Mouse (Mus musculus): ENCODE measurements around the gene Rnf135. TPM values are rescaled to one million over a fixed set of nuclear protein-coding genes. Genes with fewer than 3 reads are reported as not detected.
"Not testable (repeated sequence)": the region's sequence is repeated elsewhere in the genome, so short reads cannot be mapped to it uniquely, and the experiment has no call there.

Gene Rnf135
- 7.7 and 8.2 TPM in 2 replicates for polyA plus RNA-seq (2015; fragmentation: Nextera tagmentation; extraction: Ambion mirVana)

GRCm38 (mm10) chr11:80183705-80184255 is at the start of gene Rnf135:
Gene Rnf135 (plus strand): TSS chr11:80183851.
- peak; percentile 55 for DNase-seq (ENCODE audit: low spot score)

DNA sequence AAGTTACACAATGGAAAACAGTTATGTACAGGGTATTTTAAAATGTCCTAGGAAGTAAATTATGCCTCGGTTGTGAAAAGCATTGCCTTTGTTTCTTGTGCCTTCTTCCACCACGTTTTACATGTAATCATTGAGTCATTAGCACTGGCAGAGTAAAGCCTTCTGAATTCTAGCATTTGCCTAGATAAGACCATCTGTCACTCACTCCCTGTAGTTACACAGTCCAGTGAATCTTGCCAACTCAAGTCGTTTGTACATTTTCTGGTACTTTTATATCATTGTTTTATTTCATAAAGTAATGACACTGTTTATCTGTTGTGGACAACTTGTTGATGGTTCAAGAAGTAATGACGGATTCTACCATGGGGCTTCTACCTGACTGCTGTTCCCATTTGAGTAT is 48.9 kb upstream of the Rnf135 start:
- no peak for DNase-seq (ENCODE audit: low spot score)

GRCm38 (mm10) chr11:80135954-80136683 is 47.5 kb upstream of the Rnf135 start:
- peak; percentile 83 for DNase-seq (ENCODE audit: low spot score)

DNA sequence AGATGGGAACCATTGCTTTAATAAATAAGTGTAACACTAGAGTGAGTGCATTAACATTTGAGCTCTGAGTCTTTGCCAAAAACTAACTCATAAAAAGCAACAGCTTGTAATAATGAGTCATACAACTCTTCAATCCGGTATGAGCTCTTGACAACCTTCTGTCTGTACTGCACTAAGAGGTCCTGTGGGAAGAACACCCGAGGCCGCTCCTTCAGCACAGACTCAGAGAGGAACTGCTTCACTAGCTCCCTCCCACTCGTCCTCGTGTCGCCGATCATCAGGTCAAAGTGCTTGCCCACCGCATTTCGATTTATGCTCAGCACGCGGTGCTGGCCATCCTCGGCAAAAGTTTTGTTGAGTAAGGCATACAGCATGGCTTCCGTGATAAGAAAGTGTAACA is 46.9 kb upstream of the Rnf135 start:
- no peak for DNase-seq (ENCODE audit: low spot score)

DNA sequence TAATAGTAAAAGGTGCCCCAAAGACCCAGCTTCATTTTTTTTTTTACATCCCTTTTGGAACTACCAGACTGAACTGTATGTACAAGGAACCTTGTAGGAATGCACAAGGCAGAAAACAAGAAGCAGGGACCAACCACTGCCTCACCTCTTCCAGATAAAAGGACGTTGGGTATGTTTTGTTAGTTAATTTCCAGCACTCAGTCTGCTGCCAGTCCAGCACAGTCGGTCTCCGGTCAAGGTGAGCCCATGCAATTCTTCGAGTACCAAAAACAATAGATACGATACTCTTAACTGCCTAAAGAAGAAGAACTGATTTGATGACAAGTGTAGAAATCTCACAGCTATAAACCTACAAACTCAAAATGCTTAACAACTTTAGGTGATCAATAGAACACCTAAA is 45.9 kb upstream of the Rnf135 start:
- DNase-seq (ENCODE audit: low spot score) = no peak

DNA sequence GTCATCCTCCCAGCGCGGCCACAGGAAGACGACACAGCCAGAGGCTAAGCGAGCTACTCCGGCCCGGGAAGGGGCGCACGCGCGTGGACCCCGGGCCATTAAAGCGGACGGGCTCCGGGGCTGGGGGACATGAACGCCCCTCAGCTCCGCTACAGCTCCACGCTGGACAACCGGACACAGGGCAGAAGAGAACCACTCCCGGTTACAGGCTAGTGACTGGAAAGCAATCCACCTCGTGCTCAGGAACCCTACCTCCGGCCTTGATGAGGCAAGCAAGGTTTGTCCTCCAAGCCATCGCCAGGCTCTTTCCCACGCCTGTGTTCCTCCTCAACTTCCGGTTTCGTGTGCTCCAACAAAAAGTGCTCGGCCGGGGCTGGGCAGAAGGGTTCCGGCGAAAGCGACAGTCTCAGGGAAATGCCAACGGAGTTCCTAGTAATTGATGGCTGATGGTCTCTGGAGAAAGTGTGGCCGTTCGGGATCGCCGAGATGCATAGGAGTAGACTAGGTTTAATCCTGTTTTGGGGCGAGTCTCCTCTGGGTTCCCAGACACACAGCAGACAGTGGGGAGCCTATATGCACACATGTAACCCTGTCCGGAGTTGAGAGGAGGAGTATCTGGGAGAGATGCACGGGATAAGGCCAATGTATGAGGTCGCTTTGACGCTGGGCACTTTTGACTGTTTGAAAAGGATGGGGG is 41.7 kb upstream of the Rnf135 start, which contains the start of gene Tefm:
Gene Tefm (minus strand): TSS at position 351 of the 697 bp plus-strand sequence.
- peak; percentile 81 for DNase-seq (ENCODE audit: low spot score)

DNA sequence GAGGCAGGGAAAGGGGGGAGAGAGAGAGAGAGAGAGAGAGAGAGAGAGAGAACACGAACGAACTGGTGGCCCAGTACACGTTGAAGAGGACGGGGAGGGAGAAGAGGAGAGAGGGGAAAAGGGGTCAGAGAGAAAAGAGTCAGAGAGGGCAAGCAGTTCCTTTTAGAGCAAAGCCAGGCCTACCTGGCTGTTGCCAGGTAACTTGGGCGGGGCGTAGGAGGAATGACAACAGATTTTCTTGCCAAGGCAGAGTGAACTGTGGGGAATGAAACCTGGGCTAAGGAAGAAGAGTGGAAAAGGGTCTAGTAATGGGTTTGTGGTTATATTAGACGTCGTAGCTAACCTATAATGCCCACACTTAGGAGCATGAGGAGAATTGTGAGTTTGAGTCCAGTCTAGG is 40.8 kb upstream of the Rnf135 start:
- DNase-seq (ENCODE audit: low spot score) = no peak

- DNase-seq (ENCODE audit: low spot score) = peak; percentile 31
Measured at GRCm38 (mm10) chr11:80145787-80146275, 37.8 kb upstream of the Rnf135 start.

DNA sequence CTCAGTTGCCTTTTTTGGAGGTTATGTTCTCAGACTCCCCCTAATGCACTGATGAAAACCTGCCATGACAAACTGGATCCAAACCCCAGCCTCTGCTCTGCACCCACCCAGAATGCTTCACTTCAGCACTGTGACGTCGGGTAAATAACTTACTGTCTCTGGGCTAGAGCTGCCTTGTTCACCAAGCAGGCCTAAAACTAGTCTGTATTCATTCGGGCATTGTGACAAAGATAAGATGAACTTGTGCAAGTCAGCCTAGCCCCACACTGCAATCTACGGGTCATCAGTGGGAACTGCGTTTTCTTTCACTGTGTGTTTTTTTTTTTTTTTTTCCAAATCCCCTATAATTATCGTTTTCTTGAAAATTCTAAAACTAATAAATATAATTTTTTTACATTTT is 35.9 kb upstream of the Rnf135 start:
- peak; percentile 41 for DNase-seq (ENCODE audit: low spot score)

- no peak for DNase-seq (ENCODE audit: low spot score)
Measured at GRCm38 (mm10) chr11:80148313-80148712, 35.3 kb upstream of the Rnf135 start.

- not testable (repeated sequence) for DNase-seq (ENCODE audit: low spot score)
Measured at GRCm38 (mm10) chr11:80148974-80149373, 34.7 kb upstream of the Rnf135 start.

GRCm38 (mm10) chr11:80149412-80150023 is 34.1 kb upstream of the Rnf135 start:
- no peak for DNase-seq (ENCODE audit: low spot score)

DNA sequence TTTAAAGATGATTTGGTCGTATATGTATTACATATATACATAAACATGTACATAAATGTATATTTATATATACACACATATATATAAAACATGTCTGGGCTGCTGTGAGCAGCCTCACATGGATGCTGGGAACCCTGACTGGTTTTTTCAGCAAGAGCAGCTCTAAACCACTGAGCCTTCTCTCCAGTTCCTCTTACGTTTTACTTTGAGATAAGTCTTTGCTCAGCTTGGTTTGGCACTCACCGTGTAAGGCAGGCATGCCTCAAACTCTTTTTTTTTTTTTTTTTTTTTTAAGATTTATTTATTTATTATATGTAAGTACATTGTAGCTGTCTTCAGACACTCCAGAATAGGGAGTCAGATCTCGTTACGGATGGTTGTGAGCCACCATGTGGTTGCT is 33.1 kb upstream of the Rnf135 start:
- no peak for DNase-seq (ENCODE audit: low spot score)

GRCm38 (mm10) chr11:80151541-80151940 is 32.1 kb upstream of the Rnf135 start:
- no peak for DNase-seq (ENCODE audit: low spot score)

DNA sequence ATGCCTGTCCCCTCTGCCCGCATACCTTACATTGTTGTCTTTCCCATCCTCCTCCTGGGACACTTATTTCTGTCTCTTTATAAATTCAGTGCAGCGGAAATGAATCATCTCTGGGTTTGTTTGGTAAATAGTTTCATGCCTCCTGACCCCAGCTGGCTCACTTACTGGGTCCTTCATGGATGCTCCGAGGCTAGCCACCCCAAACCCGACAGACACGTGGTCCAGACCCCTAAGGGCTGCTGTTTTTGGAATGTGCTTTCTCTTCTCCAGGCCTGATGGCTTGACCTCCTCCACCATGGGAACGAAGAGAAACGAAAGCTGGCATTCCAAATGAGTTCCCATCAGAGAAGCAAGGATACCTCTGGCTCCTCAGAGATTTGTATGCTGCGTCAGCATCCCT is 31.3 kb upstream of the Rnf135 start:
- no peak for DNase-seq (ENCODE audit: low spot score)

GRCm38 (mm10) chr11:80153857-80154495 is 29.7 kb upstream of the Rnf135 start, which contains the start of gene Adap2:
Gene Adap2 (plus strand): TSS chr11:80154105.
- DNase-seq (ENCODE audit: low spot score) = peak; percentile 78

DNA sequence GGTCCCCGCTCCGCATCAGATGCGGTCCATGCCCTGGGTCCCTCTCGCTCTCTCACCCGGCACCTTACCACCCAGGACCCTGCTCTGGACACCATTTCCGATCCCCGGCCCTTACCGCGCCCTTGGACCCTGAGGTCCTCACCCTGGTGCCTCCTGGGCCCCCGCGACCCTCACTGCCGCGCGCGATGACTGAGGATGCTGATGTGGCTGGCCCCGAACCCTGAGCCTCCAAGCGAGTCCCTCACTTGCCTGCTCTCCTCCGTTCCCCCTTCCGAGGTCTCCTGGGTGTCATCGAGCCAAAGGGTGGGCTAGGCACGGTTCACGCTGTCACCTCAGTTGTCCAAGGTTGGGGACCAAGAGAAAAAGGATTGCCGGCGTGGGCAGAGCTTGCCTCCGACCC is 29.1 kb upstream of the Rnf135 start:
- DNase-seq (ENCODE audit: low spot score) = no peak

GRCm38 (mm10) chr11:80155541-80155940 is 28.1 kb upstream of the Rnf135 start:
- no peak for DNase-seq (ENCODE audit: low spot score)

DNA sequence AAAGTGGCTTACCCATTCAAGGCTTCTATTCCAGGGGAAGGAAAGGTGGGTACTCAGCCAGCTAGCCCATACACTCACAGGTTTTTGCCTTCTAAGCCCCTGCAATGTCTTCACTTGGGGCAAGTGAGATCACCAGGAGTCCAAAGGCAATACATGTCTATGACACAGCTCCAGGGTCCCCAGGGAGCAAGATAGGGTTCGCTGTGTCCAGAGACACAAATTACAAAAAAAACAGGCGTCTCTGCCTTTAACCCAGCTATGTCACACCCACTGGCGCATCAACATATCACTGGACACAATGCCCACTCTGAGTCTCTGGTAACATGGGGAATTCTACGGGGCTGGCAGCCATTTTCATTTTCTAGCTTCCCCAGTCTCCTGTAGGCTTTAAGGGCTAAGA is 27.7 kb upstream of the Rnf135 start:
- no peak for DNase-seq (ENCODE audit: low spot score)

DNA sequence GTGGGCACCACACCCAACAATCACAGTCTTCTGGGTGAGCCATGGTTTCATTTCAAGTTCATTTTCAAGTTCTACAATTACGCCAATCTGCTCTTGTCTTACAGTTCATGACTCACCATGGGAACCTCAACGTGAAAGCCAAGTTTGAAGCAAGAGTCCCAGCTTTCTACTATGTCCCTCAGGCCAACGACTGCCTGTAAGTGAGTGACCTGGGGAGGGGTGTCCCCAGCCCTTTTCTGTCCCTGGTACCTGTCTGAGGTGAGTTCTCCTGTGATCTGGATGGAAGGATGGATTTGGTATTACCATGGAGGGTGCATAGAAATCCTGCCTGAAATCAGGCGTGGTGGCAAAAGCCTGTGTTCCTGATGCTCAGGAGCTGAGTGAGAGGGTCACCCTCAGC is 26.8 kb upstream of the Rnf135 start:
- DNase-seq (ENCODE audit: low spot score) = no peak

DNA sequence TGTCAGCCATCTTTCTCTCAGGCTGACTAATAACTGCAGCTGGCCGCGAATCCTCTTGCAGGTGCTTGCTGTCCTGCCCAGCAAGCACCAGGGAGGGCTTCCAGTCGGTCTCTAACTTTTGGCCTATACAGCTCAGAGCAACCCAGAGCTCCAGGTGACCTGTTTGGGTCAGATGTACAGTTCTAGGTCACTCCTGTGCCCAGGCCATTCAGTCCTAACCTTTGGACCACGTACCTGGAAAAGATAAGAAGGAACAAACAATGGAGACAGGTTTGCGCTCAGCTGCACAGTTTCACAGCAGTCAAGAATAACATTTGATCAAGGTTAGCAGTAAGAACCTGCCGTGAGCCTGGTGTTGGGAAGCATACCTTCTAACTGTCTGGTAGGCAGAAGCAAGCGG is 24.6 kb upstream of the Rnf135 start:
- no peak for DNase-seq (ENCODE audit: low spot score)
